Mouse (Mus musculus) induced T-regulatory cell, adult 2 months (primary cell): ENCODE results near the gene Olfr1415.
"Not testable (repeated sequence)": the region's sequence is repeated elsewhere in the genome, so short reads cannot be mapped to it uniquely, and the experiment has no call there.

Source experiments
- DNase-seq: peaks from one replicate; pipeline ENCODE4 v3.0.0-alpha.2; 2012; ENCODE audit warnings: low read depth

Olfr1415 gene

GRCm38 (mm10) chr1:92496001-92496400, at the start of gene Olfr1415:
TSS of gene Olfr1415 (minus strand) at chr1:92496101.
- DNase-seq: no peak

- no peak for DNase-seq
Measured at GRCm38 (mm10) chr1:92539071-92539470, 43.2 kb upstream of the Olfr1415 start.

GRCm38 (mm10) chr1:92536972-92537371, 41.1 kb upstream of the Olfr1415 start:
- DNase-seq: peak; percentile 17

- no peak for DNase-seq
Measured at GRCm38 (mm10) chr1:92523764-92524163, 27.9 kb upstream of the Olfr1415 start.

GRCm38 (mm10) chr1:92521376-92521775, 25.5 kb upstream of the Olfr1415 start:
- peak; percentile 24 for DNase-seq

- no peak for DNase-seq
Measured at GRCm38 (mm10) chr1:92519046-92519445, 23.1 kb upstream of the Olfr1415 start.

GRCm38 (mm10) chr1:92518561-92518960, 22.7 kb upstream of the Olfr1415 start, which contains the start of gene Olfr1414:
TSS of gene Olfr1414 (minus strand) at chr1:92518661.
- no peak for DNase-seq

- DNase-seq: no peak
Measured at GRCm38 (mm10) chr1:92515390-92515789, 19.5 kb upstream of the Olfr1415 start.

- not testable (repeated sequence) for DNase-seq
Measured at GRCm38 (mm10) chr1:92511646-92512045, 15.7 kb upstream of the Olfr1415 start.

- no peak for DNase-seq
Measured at GRCm38 (mm10) chr1:92485013-92485412, 10.9 kb downstream of the Olfr1415 start, which contains the start of gene Olfr1416. TSS of gene Olfr1416 (minus strand) at chr1:92485113.

GRCm38 (mm10) chr1:92474066-92474578, 21.8 kb downstream of the Olfr1415 start:
- DNase-seq: no peak

- DNase-seq: peak; percentile 98
Measured at GRCm38 (mm10) chr1:92473165-92474041, 22.5 kb downstream of the Olfr1415 start, which contains the start of gene Ndufa10. TSS of gene Ndufa10 (minus strand) at chr1:92473860.

- DNase-seq: peak; percentile 59
Measured at GRCm38 (mm10) chr1:92468891-92469290, 27.0 kb downstream of the Olfr1415 start.

- no peak for DNase-seq
Measured at GRCm38 (mm10) chr1:92458416-92458815, 37.5 kb downstream of the Olfr1415 start.

GRCm38 (mm10) chr1:92457758-92458157, 38.1 kb downstream of the Olfr1415 start:
- DNase-seq: no peak

GRCm38 (mm10) chr1:92453751-92454445, 42.0 kb downstream of the Olfr1415 start:
- DNase-seq: peak; percentile 71

GRCm38 (mm10) chr1:92448293-92448692, 47.6 kb downstream of the Olfr1415 start:
- no peak for DNase-seq

GRCm38 (mm10) chr1:92441453-92442063, 54.3 kb downstream of the Olfr1415 start:
- no peak for DNase-seq

GRCm38 (mm10) chr1:92440066-92440750, 55.7 kb downstream of the Olfr1415 start:
- DNase-seq: no peak
